Mouse (Mus musculus): ENCODE measurements around the gene Ablim1.

GRCm38 (mm10) chr19:57185021-57185420 lies 129.7 kb downstream of the Ablim1 start:
- TF ChIP-seq CTCF (IDR thresholded peaks at IDR 0.05; ENCODE audit: borderline replicate concordance, control insufficient read depth, extremely low read depth, insufficient read depth, low read length, poor library complexity), result no peak
- TF ChIP-seq POLR2A (IDR thresholded peaks at IDR 0.05; ENCODE audit: control insufficient read depth, extremely low read depth, insufficient read depth, low read length, poor library complexity), result no peak

All from thymus, adult 2 months (tissue).